Mouse (Mus musculus): Measurements from ENCODE around the gene Polr3h. TPM values are rescaled to one million over a fixed set of nuclear protein-coding genes. Genes with fewer than 3 reads are reported as not detected.

The Polr3h gene
- polyA plus RNA-seq, 1 experiment from 2014 or later = 57.0 TPM

DNA sequence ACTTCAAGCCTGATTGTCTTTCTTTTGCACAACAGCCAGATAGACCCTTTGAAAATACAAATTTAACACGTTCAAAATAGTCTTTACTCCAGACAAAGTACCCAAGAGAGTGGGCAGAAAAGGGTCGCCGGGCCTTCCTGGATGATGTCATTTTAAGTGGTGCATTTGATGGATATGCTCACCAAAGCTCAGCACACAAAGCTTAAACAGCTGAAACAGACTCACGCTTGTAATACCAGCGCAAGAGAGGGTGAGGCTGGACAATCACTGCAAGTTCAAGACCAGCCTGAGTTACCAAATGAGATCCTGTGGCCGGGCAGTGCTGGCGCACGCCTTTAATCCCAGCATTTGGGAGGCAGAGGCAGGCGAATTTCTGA is 394 bp upstream of the Polr3h start:
- no peak overlapping the region for H3K4me3 ChIP-seq (ENCODE audit: low read depth, low read length)
- peaks cover 33% of the 10 kb centered on the region for H3K4me1 ChIP-seq (ENCODE audit: insufficient read depth)
- no peak for TF ChIP-seq CTCF (IDR thresholded peaks at IDR 0.05; ENCODE audit: low read depth)
- TF ChIP-seq EP300 (IDR thresholded peaks at IDR 0.05; ENCODE audit: low read depth) = no peak
- no peak overlapping the region for H3K9ac ChIP-seq (replicated peaks)
- no peak for DNase-seq
- H3K27ac ChIP-seq (ENCODE audit: low read depth) = no peak overlapping the region
- WGBS (ENCODE audit: insufficient replicate concordance) = 38% methylated on average over 9 of the region's 9 CpGs
- peaks cover 4% of the 10 kb centered on the region; the same call in 1 of the 2 replicates for H3K36me3 ChIP-seq (replicated peaks; ENCODE audit: insufficient read depth, low read length)
- H3K4me2 ChIP-seq (ENCODE audit: low read depth, low read length) = peak overlapping the region; percentile 99; the same call in 1 of the 2 replicates
- ATAC-seq = no peak
- H3K27me3 ChIP-seq (ENCODE audit: insufficient read depth, low read length) = no peaks in the 10 kb centered on the region
- H3K9me3 ChIP-seq (ENCODE audit: low read length) = no peaks in the 10 kb centered on the region

DNA sequence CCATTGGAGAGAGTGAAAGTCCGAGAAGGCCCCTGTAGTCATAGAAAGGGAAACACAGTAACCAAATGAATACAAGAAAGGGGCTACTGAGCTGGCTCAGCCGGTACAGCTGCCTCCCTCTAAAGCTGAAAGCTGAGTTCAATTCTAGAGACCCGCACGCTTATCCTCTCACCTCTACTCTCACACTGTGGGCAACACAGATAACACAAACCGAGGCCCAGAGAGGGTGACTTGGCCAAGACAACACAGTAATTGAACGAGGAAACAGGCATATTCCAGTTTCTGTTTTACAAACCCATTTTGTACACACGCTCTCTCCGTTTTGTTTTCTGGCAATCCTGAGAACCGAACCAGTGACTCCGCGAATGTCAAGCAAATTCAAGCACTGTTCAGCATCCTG is 1.1 kb downstream of the Polr3h start:
- peak overlapping the region; percentile 99 for H3K4me2 ChIP-seq (ENCODE audit: low read depth, low read length)
- peaks cover 33% of the 10 kb centered on the region for H3K4me1 ChIP-seq (ENCODE audit: insufficient read depth)
- peaks cover 4% of the 10 kb centered on the region; the same call in 1 of the 2 replicates for H3K36me3 ChIP-seq (replicated peaks; ENCODE audit: insufficient read depth, low read length)
- TF ChIP-seq EP300 (IDR thresholded peaks at IDR 0.05; ENCODE audit: low read depth) (no peak), CTCF (IDR thresholded peaks at IDR 0.05; ENCODE audit: low read depth) (no peak)
- H3K27ac ChIP-seq (ENCODE audit: low read depth) = no peak overlapping the region; the same call in 1 of the 2 replicates
- H3K9me3 ChIP-seq (ENCODE audit: low read length) = no peaks in the 10 kb centered on the region
- ATAC-seq (no peak), DNase-seq (no peak)
- H3K9ac ChIP-seq (replicated peaks) = peak overlapping the region; percentile 70; the same call in 1 of the 2 replicates
- H3K27me3 ChIP-seq (ENCODE audit: insufficient read depth, low read length) = no peaks in the 10 kb centered on the region
- H3K4me3 ChIP-seq (ENCODE audit: low read depth, low read length) = peak overlapping the region; percentile 62
- WGBS (ENCODE audit: insufficient replicate concordance) = 66% methylated on average over 11 of the region's 11 CpGs

DNA sequence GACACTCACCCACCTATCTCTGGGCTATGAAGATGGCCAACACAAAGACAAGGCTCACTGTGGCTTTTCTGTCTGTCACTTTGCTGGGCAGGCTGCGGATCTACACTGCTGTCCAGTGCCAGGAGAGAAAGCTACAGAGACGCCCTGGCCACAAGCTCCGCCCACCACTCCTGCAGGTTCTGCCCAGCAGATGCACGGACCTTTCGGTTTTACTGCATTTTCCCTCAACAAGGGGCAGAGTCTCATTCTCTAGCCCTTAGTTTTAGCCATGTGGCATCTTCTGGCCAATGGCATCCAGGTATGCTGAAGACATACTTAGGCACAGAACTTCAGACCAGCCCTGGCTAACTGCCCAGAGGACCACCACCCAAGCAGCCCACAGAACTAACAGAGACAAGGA is 4.8 kb downstream of the Polr3h start:
- Histone ChIP-seq H3K4me1 (ENCODE audit: insufficient read depth) (peaks cover 17% of the 10 kb centered on the region), H3K4me3 (ENCODE audit: low read depth, low read length) (no peak overlapping the region), H3K27me3 (ENCODE audit: insufficient read depth, low read length) (no peaks in the 10 kb centered on the region), H3K9me3 (ENCODE audit: low read length) (no peaks in the 10 kb centered on the region), H3K9ac (replicated peaks) (no peak overlapping the region), H3K4me2 (ENCODE audit: low read depth, low read length) (no peak overlapping the region), H3K27ac (ENCODE audit: low read depth) (no peak overlapping the region), H3K36me3 (replicated peaks; ENCODE audit: insufficient read depth, low read length) (peaks cover 15% of the 10 kb centered on the region)
- WGBS (ENCODE audit: insufficient replicate concordance) = 74% methylated on average over 5 of the region's 5 CpGs
- DNase-seq (no peak), ATAC-seq (no peak)
- TF ChIP-seq CTCF (IDR thresholded peaks at IDR 0.05; ENCODE audit: low read depth) = no peak
- TF ChIP-seq EP300 (IDR thresholded peaks at IDR 0.05; ENCODE audit: low read depth) = no peak

DNA sequence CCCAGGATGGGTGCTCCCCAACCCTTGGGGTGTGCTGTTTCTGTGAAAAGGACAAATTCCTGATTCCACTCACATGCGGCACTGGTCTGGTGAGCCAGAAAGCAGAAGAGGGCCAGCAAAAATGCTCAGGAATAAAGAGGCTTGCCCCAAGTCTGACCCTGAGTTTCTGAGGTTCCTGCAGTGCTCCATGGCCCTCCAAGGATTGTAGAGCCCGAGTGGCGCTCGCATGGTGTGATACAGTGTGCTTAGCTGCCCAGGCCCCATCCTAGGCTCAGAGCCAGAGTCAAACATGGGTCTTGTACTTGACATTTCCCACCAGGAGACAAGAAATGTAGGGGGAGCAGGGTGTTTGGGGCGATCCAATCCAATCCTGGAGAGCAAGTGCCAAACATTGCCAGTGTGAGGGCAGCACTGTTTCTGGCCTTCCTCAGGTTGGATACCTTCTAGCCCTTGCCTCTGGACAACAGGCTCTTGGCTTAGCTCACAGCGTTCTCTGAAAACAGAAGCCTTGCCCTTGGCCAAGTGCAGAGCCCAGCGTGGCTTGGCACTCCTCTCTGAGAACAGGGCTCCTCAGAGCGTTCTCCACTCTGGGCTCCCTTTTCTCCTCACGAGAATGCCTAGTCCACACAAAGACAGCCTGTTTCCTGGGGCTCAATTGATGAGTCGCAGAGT is 5.4 kb downstream of the Polr3h start:
- ATAC-seq (no peak), DNase-seq (no peak)
- H3K4me2 ChIP-seq (ENCODE audit: low read depth, low read length) = no peak overlapping the region
- no peak overlapping the region for H3K9ac ChIP-seq (replicated peaks)
- peaks cover 13% of the 10 kb centered on the region for H3K4me1 ChIP-seq (ENCODE audit: insufficient read depth)
- WGBS (ENCODE audit: insufficient replicate concordance) = 89% methylated on average over 10 of the region's 10 CpGs
- no peak overlapping the region for H3K27ac ChIP-seq (ENCODE audit: low read depth)
- no peak overlapping the region for H3K4me3 ChIP-seq (ENCODE audit: low read depth, low read length)
- H3K9me3 ChIP-seq (ENCODE audit: low read length) = no peaks in the 10 kb centered on the region
- H3K36me3 ChIP-seq (replicated peaks; ENCODE audit: insufficient read depth, low read length) = peaks cover 21% of the 10 kb centered on the region
- H3K27me3 ChIP-seq (ENCODE audit: insufficient read depth, low read length) = no peaks in the 10 kb centered on the region
- TF ChIP-seq EP300 (IDR thresholded peaks at IDR 0.05; ENCODE audit: low read depth) (no peak), CTCF (IDR thresholded peaks at IDR 0.05; ENCODE audit: low read depth) (no peak)

DNA sequence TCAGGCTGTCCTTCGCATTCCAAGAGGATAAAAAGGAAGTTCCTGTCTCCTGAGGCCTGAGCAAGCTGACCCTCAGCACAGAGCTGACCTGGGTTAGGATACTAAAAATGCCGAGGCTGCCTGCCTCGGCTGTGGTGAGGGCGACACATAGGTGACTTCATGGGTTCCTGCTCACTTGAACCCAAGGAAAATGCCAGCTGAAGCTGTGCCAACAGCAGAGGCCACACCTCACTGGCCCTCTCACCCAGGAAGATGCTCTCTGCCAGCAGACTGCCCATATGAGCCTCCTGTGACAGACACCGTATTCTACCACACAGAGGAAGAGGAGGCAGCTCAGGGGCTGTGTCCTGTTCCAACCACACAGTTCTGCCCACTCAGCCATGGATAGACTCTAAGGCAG is 7.0 kb downstream of the Polr3h start:
- Histone ChIP-seq H3K4me3 (ENCODE audit: low read depth, low read length) (no peak overlapping the region), H3K9ac (replicated peaks) (no peak overlapping the region), H3K4me2 (ENCODE audit: low read depth, low read length) (no peak overlapping the region), H3K9me3 (ENCODE audit: low read length) (no peaks in the 10 kb centered on the region), H3K36me3 (replicated peaks; ENCODE audit: insufficient read depth, low read length) (peaks cover 36% of the 10 kb centered on the region), H3K4me1 (ENCODE audit: insufficient read depth) (peaks cover 4% of the 10 kb centered on the region; the same call in 1 of the 2 replicates), H3K27ac (ENCODE audit: low read depth) (no peak overlapping the region), H3K27me3 (ENCODE audit: insufficient read depth, low read length) (no peaks in the 10 kb centered on the region)
- 84% methylated on average over 5 of the region's 5 CpGs for WGBS (ENCODE audit: insufficient replicate concordance)
- ATAC-seq (no peak), DNase-seq (no peak)
- TF ChIP-seq EP300 (IDR thresholded peaks at IDR 0.05; ENCODE audit: low read depth) = no peak
- TF ChIP-seq CTCF (IDR thresholded peaks at IDR 0.05; ENCODE audit: low read depth) = no peak

DNA sequence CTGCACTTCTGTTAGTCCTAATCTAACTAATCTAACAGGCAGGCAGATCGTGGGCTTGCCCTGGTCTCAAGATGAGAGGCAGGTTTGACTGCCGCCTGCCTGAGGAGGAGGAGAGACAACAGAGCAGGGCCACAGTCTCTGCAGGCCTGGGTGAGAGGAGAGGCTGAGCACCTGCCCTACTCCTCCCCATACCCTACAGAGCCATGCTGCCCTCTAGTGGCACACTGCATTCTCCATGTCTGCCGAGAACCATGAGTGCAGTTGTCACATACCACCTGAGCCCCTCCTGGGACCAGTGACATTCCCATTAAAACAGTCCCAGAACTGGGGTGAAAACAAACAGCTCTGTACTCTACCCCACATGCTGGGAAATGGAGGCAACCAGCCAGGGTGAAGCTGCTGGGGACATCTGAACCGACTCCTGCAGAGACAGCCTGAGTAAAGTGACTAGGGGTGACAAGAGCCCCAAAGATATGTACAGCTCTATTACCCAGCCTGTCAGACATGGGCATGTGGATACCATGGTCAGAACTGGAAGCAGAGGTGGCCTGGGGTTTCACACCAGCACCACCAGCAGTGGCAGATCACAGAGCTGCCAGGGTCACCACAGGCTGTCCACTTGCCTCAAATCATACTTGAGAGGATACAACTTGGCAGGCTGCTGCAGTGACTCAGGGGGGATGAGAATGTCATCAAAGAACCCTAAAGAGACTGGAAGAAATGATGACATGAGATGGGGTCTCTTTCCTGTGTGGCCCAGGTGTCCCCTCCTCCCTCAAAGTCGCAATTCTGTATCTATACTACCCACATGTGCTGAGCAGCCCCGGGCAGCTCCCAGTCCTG is 8.2 kb downstream of the Polr3h start:
- TF ChIP-seq CTCF (IDR thresholded peaks at IDR 0.05; ENCODE audit: low read depth) (peak; percentile 98), EP300 (IDR thresholded peaks at IDR 0.05; ENCODE audit: low read depth) (no peak)
- ATAC-seq (peak; percentile 46), DNase-seq (peak; percentile 83)
- Histone ChIP-seq H3K27ac (ENCODE audit: low read depth) (no peak overlapping the region), H3K36me3 (replicated peaks; ENCODE audit: insufficient read depth, low read length) (peaks cover 48% of the 10 kb centered on the region), H3K9ac (replicated peaks) (no peak overlapping the region), H3K27me3 (ENCODE audit: insufficient read depth, low read length) (no peaks in the 10 kb centered on the region), H3K9me3 (ENCODE audit: low read length) (no peaks in the 10 kb centered on the region), H3K4me1 (ENCODE audit: insufficient read depth) (peaks cover 5% of the 10 kb centered on the region; the same call in 1 of the 2 replicates), H3K4me3 (ENCODE audit: low read depth, low read length) (no peak overlapping the region), H3K4me2 (ENCODE audit: low read depth, low read length) (no peak overlapping the region)
- WGBS (ENCODE audit: insufficient replicate concordance) = 49% methylated on average over 6 of the region's 6 CpGs
